Mouse (Mus musculus): ENCODE measurements at regions not wholly inside any gene's neighbourhood (a gene's known extent, or its start where the extent isn't known, plus 50 kb on each side); places are given as distances from the start of the nearest gene placed in this dataset.

DNA sequence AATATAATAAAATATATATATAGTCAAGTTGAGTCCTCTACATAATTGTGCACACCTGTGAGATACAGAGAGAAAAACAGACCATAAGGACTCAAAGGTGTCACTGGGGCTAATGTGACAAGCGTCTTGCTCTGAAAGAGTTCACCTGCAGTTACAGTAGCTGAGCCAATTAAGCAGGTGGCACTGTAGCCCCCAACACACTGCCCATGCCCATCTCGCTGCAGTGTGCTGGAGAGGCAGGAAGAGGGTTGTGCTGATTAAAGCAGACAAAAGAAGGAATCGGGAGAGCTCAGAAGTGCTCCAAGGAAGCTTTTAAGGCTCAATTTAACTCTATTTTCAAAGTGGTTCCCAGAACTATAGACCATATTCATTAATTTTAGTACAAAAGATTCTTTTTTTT is 88.0 kb upstream of the Nek7 start:
- no peak for ATAC-seq (ENCODE audit: insufficient read depth, low FRiP score, low read depth)
- Histone ChIP-seq H3K4me3 (replicated peaks) (no peak overlapping the region), H3K27me3 (replicated peaks) (no peaks in the 10 kb centered on the region), H3K9ac (no peak overlapping the region), H3K9me3 (no peaks in the 10 kb centered on the region), H3K4me1 (no peaks in the 10 kb centered on the region), H3K27ac (no peak overlapping the region), H3K4me2 (no peak overlapping the region), H3K36me3 (no peaks in the 10 kb centered on the region)
- 65% methylated on average over 3 of the region's 3 CpGs for WGBS

DNA sequence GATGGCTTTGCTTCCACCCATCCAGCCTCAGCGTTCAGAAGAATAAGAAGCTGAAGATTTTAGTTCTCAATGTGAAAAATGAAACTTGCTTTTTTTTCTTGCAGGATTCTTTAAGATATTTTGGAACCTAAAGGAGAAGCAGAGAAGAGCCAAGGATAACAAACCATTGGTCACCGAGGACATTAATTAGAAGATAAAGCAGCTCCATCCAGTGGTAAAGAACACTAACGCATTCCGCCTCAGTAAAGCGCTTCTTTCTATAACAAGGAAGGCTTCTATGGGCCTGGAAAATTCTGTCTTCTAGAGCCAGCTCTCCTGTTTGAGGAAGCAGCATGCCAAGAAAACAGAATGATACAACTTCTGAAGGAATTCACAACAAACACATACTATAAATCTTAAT is 83.3 kb upstream of the Nek7 start:
- no peaks in the 10 kb centered on the region for H3K36me3 ChIP-seq
- H3K9ac ChIP-seq, result no peak overlapping the region
- no peaks in the 10 kb centered on the region for H3K4me1 ChIP-seq
- no peaks in the 10 kb centered on the region for H3K9me3 ChIP-seq
- no peak overlapping the region for H3K4me2 ChIP-seq
- no peak overlapping the region for H3K4me3 ChIP-seq (replicated peaks)
- H3K27ac ChIP-seq, result no peak overlapping the region
- H3K27me3 ChIP-seq (replicated peaks), result no peaks in the 10 kb centered on the region
- no peak for ATAC-seq (ENCODE audit: insufficient read depth, low FRiP score, low read depth)
- WGBS, result 63% methylated on average over 5 of the region's 5 CpGs

- ATAC-seq (ENCODE audit: insufficient read depth, low FRiP score, low read depth), result no peak
- WGBS, result 78% methylated on average over 6 of the region's 6 CpGs
- Histone ChIP-seq H3K27ac (no peak overlapping the region), H3K9ac (no peak overlapping the region), H3K9me3 (no peaks in the 10 kb centered on the region), H3K27me3 (replicated peaks) (no peaks in the 10 kb centered on the region), H3K36me3 (no peaks in the 10 kb centered on the region), H3K4me1 (no peaks in the 10 kb centered on the region), H3K4me3 (replicated peaks) (no peak overlapping the region), H3K4me2 (no peak overlapping the region)
Measured at GRCm38 (mm10) chr1:138689234-138689633, 69.3 kb upstream of the Nek7 start.

GRCm38 (mm10) chr1:138686746-138687145 is 66.8 kb upstream of the Nek7 start:
- 66% methylated on average over 5 of the region's 5 CpGs for WGBS
- no peaks in the 10 kb centered on the region for H3K4me1 ChIP-seq
- ATAC-seq (ENCODE audit: insufficient read depth, low FRiP score, low read depth), result no peak
- H3K36me3 ChIP-seq, result no peaks in the 10 kb centered on the region
- H3K27ac ChIP-seq, result no peak overlapping the region
- H3K9ac ChIP-seq, result no peak overlapping the region
- H3K9me3 ChIP-seq, result no peaks in the 10 kb centered on the region
- no peak overlapping the region for H3K4me3 ChIP-seq (replicated peaks)
- H3K4me2 ChIP-seq, result no peak overlapping the region
- H3K27me3 ChIP-seq (replicated peaks), result no peaks in the 10 kb centered on the region

DNA sequence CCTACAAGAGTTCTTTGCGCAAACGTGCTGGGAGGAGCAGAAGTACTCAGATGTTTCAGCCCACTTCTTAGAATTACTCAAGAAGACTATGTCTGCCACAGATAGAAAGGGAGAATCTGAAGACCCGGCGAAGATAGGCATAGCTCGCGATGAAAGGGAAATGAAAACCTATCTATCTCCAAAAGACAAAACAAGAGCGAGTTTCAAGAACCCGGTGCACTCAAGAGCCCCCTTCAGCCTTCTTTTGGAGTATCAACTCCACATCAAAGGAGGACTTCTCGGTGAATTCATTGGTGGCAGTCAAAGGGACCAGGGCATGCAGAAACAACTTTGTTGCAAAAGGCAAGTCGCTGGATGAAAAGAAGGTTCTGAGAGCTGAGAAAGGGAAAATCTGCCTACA is 63.8 kb upstream of the Nek7 start:
- H3K9ac ChIP-seq, result no peak overlapping the region
- H3K4me1 ChIP-seq, result no peaks in the 10 kb centered on the region
- no peak overlapping the region for H3K4me3 ChIP-seq (replicated peaks)
- 79% methylated on average over 10 of the region's 10 CpGs for WGBS
- ATAC-seq (ENCODE audit: insufficient read depth, low FRiP score, low read depth), result no peak
- no peaks in the 10 kb centered on the region for H3K9me3 ChIP-seq
- H3K27ac ChIP-seq, result no peak overlapping the region
- no peak overlapping the region for H3K4me2 ChIP-seq
- no peaks in the 10 kb centered on the region for H3K36me3 ChIP-seq
- H3K27me3 ChIP-seq (replicated peaks), result no peaks in the 10 kb centered on the region

GRCm38 (mm10) chr1:138681970-138682369 is 62.0 kb upstream of the Nek7 start:
- H3K4me2 ChIP-seq, result no peak overlapping the region
- no peaks in the 10 kb centered on the region for H3K9me3 ChIP-seq
- no peak for ATAC-seq (ENCODE audit: insufficient read depth, low FRiP score, low read depth)
- no peaks in the 10 kb centered on the region for H3K27me3 ChIP-seq (replicated peaks)
- no peak overlapping the region for H3K9ac ChIP-seq
- no peak overlapping the region for H3K27ac ChIP-seq
- H3K36me3 ChIP-seq, result no peaks in the 10 kb centered on the region
- no peaks in the 10 kb centered on the region for H3K4me1 ChIP-seq
- WGBS, result 60% methylated on average over 4 of the region's 4 CpGs
- no peak overlapping the region for H3K4me3 ChIP-seq (replicated peaks)

DNA sequence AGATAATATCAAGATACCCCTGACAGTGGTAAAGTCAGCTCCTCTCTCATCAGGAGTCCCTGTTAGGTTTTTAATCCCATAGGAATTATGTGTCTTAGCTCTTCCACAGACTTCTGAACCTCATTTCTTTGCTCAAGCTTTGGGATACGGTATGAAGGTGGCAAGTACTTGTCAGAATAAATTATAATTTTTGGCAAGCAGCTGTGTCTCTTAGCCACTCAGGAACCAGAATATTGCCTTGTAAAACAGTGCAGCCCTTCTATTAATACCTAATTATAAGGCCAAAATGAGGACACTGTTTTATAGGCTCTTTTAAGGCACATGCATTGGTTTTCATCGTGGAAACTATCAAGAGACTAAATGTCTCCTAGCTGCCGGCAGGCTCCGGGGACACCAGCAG is 54.3 kb upstream of the Nek7 start:
- no peak overlapping the region for H3K9ac ChIP-seq
- no peak overlapping the region for H3K27ac ChIP-seq
- 85% methylated on average over 4 of the region's 4 CpGs for WGBS
- no peaks in the 10 kb centered on the region for H3K27me3 ChIP-seq (replicated peaks)
- no peak for ATAC-seq (ENCODE audit: insufficient read depth, low FRiP score, low read depth)
- no peaks in the 10 kb centered on the region for H3K9me3 ChIP-seq
- H3K4me1 ChIP-seq, result no peaks in the 10 kb centered on the region
- H3K4me3 ChIP-seq (replicated peaks), result no peak overlapping the region
- no peak overlapping the region for H3K4me2 ChIP-seq
- H3K36me3 ChIP-seq, result no peaks in the 10 kb centered on the region
